Mouse (Mus musculus): ENCODE data around the gene Cxxc4. TPM values are rescaled to one million over a fixed set of nuclear protein-coding genes. Genes with fewer than 3 reads are reported as not detected.

Cxxc4 gene
- total RNA-seq (2012; rRNA removed): 0.11 and 0.54 TPM in 2 replicates

GRCm38 (mm10) chr3:134236414-134237112 lies at the start of gene Cxxc4:
Cxxc4 (plus strand) TSS chr3:134236484.
- TF ChIP-seq CHD2 (IDR thresholded peaks at IDR 0.05; ENCODE audit: low read depth, low read length): no peak
- no peak for TF ChIP-seq ZNF384 (IDR thresholded peaks at IDR 0.05; ENCODE audit: low read depth, low read length)
- TF ChIP-seq ZC3H11A (IDR thresholded peaks at IDR 0.05; ENCODE audit: borderline replicate concordance, low read depth, low read length): no peak
- TF ChIP-seq MAFK (IDR thresholded peaks at IDR 0.05; ENCODE audit: insufficient read depth, low read depth, low read length): no peak
- no peak for TF ChIP-seq HCFC1 (IDR thresholded peaks at IDR 0.05; ENCODE audit: borderline replicate concordance, insufficient read depth, low read length)
- H3K36me3 ChIP-seq (ENCODE audit: control insufficient read depth, insufficient read depth, low read length, poor library complexity, severe bottlenecking): no peaks in the 10 kb centered on the region
- peak within 1 kb of the TSS; percentile 15; the same call in 1 of the 2 replicates for H3K9ac ChIP-seq (ENCODE audit: insufficient read depth, low read depth, low read length, poor library complexity, severe bottlenecking)
- H3K4me3 ChIP-seq (ENCODE audit: insufficient read depth in 1 of 2, low read depth in 1 of 2, low read length in 2 of 2, poor library complexity in 1 of 2, severe bottlenecking in 1 of 2): peak within 1 kb of the TSS; percentile 65
- no peak for DNase-seq (ENCODE audit: low read depth, low spot score)
- H3K27ac ChIP-seq (ENCODE audit: insufficient read depth, low read depth, low read length, poor library complexity, severe bottlenecking): no peak within 1 kb of the TSS
- 0 out of 4 replicates have a peak, but pooled peaks cover 0 to 2% of the 10 kb centered on the region in 2 experiments for H3K4me1 ChIP-seq (ENCODE audit: control insufficient read depth in 2 of 2, insufficient read depth in 2 of 2, low read length in 2 of 2, poor library complexity in 1 of 2)
- in situ Hi-C loops (cut with MboI; ENCODE audit: low sequenced_read_pairs in 2 of 2, unreplicated experiment in 2 of 2): no loop called here
- H3K9me3 ChIP-seq (ENCODE audit: control insufficient read depth, insufficient read depth, low read depth, low read length): no peaks in the 10 kb centered on the region

GRCm38 (mm10) chr3:134188979-134189946 lies 47.0 kb upstream of the Cxxc4 start:
- no peak overlapping the region for H3K9ac ChIP-seq (ENCODE audit: insufficient read depth, low read depth, low read length, poor library complexity, severe bottlenecking)
- no peak overlapping the region for H3K27ac ChIP-seq (ENCODE audit: insufficient read depth, low read depth, low read length, poor library complexity, severe bottlenecking)
- H3K36me3 ChIP-seq (ENCODE audit: control insufficient read depth, insufficient read depth, low read length, poor library complexity, severe bottlenecking): no peaks in the 10 kb centered on the region
- H3K9me3 ChIP-seq (ENCODE audit: control insufficient read depth, insufficient read depth, low read depth, low read length): no peaks in the 10 kb centered on the region
- DNase-seq (ENCODE audit: low read depth, low spot score): no peak
- TF ChIP-seq CHD2 (IDR thresholded peaks at IDR 0.05; ENCODE audit: low read depth, low read length) (no peak), HCFC1 (IDR thresholded peaks at IDR 0.05; ENCODE audit: borderline replicate concordance, insufficient read depth, low read length) (no peak), ZNF384 (IDR thresholded peaks at IDR 0.05; ENCODE audit: low read depth, low read length) (no peak), ZC3H11A (IDR thresholded peaks at IDR 0.05; ENCODE audit: borderline replicate concordance, low read depth, low read length) (no peak), MAFK (IDR thresholded peaks at IDR 0.05; ENCODE audit: insufficient read depth, low read depth, low read length) (no peak)
- no peak overlapping the region for H3K4me3 ChIP-seq (ENCODE audit: insufficient read depth in 1 of 2, low read depth in 1 of 2, low read length in 2 of 2, poor library complexity in 1 of 2, severe bottlenecking in 1 of 2)
- H3K4me1 ChIP-seq (ENCODE audit: control insufficient read depth in 2 of 2, insufficient read depth in 2 of 2, low read length in 2 of 2, poor library complexity in 1 of 2): no peaks in the 10 kb centered on the region
- in situ Hi-C loops (cut with MboI; ENCODE audit: low sequenced_read_pairs in 2 of 2, unreplicated experiment in 2 of 2): no loop called here

- TF ChIP-seq CHD2 (IDR thresholded peaks at IDR 0.05; ENCODE audit: low read depth, low read length) (no peak), HCFC1 (IDR thresholded peaks at IDR 0.05; ENCODE audit: borderline replicate concordance, insufficient read depth, low read length) (no peak), MAFK (IDR thresholded peaks at IDR 0.05; ENCODE audit: insufficient read depth, low read depth, low read length) (no peak), ZC3H11A (IDR thresholded peaks at IDR 0.05; ENCODE audit: borderline replicate concordance, low read depth, low read length) (no peak), ZNF384 (IDR thresholded peaks at IDR 0.05; ENCODE audit: low read depth, low read length) (no peak)
- H3K9ac ChIP-seq (ENCODE audit: insufficient read depth, low read depth, low read length, poor library complexity, severe bottlenecking): no peak overlapping the region
- no peaks in the 10 kb centered on the region for H3K9me3 ChIP-seq (ENCODE audit: control insufficient read depth, insufficient read depth, low read depth, low read length)
- H3K27ac ChIP-seq (ENCODE audit: insufficient read depth, low read depth, low read length, poor library complexity, severe bottlenecking): no peak overlapping the region
- H3K36me3 ChIP-seq (ENCODE audit: control insufficient read depth, insufficient read depth, low read length, poor library complexity, severe bottlenecking): no peaks in the 10 kb centered on the region
- no peak for DNase-seq (ENCODE audit: low read depth, low spot score)
- H3K4me1 ChIP-seq (ENCODE audit: control insufficient read depth in 2 of 2, insufficient read depth in 2 of 2, low read length in 2 of 2, poor library complexity in 1 of 2): no peaks in the 10 kb centered on the region
- H3K4me3 ChIP-seq (ENCODE audit: insufficient read depth in 1 of 2, low read depth in 1 of 2, low read length in 2 of 2, poor library complexity in 1 of 2, severe bottlenecking in 1 of 2): no peak overlapping the region
- in situ Hi-C loops (cut with MboI; ENCODE audit: low sequenced_read_pairs in 2 of 2, unreplicated experiment in 2 of 2): no loop called here
Observed at GRCm38 (mm10) chr3:134190046-134190445, 46.2 kb upstream of the Cxxc4 start.

- Histone ChIP-seq H3K27ac (ENCODE audit: insufficient read depth, low read depth, low read length, poor library complexity, severe bottlenecking) (no peak overlapping the region), H3K9ac (ENCODE audit: insufficient read depth, low read depth, low read length, poor library complexity, severe bottlenecking) (no peak overlapping the region), H3K4me1 (ENCODE audit: control insufficient read depth in 2 of 2, insufficient read depth in 2 of 2, low read length in 2 of 2, poor library complexity in 1 of 2) (no peaks in the 10 kb centered on the region), H3K4me3 (ENCODE audit: insufficient read depth in 1 of 2, low read depth in 1 of 2, low read length in 2 of 2, poor library complexity in 1 of 2, severe bottlenecking in 1 of 2) (no peak overlapping the region), H3K9me3 (ENCODE audit: control insufficient read depth, insufficient read depth, low read depth, low read length) (no peaks in the 10 kb centered on the region), H3K36me3 (ENCODE audit: control insufficient read depth, insufficient read depth, low read length, poor library complexity, severe bottlenecking) (no peaks in the 10 kb centered on the region)
- DNase-seq (ENCODE audit: low read depth, low spot score): no peak
- TF ChIP-seq HCFC1 (IDR thresholded peaks at IDR 0.05; ENCODE audit: borderline replicate concordance, insufficient read depth, low read length): no peak
- in situ Hi-C loops (cut with MboI; ENCODE audit: low sequenced_read_pairs in 2 of 2, unreplicated experiment in 2 of 2): no loop called here
Observed at GRCm38 (mm10) chr3:134199892-134200291, 36.4 kb upstream of the Cxxc4 start.
